Mouse (Mus musculus): ENCODE measurements at regions not wholly inside any gene's neighbourhood (a gene's known extent, or its start where the extent isn't known, plus 50 kb on each side); places are given as distances from the start of the nearest gene placed in this dataset.

DNA sequence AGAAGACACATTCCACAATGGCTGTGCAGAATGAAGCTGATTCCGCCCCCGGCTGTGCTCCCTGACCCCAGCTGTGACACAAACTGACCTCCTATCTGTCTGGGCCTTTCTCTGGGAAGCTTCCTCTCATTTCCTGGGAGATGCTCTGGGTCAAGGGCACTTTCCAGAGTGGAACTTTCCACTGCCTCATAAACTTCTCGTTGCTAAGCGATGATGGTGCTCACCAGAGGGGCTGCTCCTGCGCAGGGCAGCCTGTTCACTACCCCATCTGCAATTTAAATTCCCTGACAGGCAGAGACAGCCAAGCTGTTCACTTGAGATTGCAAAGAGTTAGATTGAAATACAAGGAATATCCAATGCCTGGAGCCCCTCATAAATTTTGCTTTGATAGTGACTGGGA is 116.7 kb upstream of the 1700012A03Rik start:
- no peak for ATAC-seq (ENCODE audit: low FRiP score)
- Histone ChIP-seq H3K4me2 (replicated peaks) (no peak overlapping the region), H3K27me3 (0 out of 2 replicates have a peak, but pooled peaks cover 3% of the 10 kb centered on the region), H3K27ac (no peak overlapping the region), H3K36me3 (no peaks in the 10 kb centered on the region), H3K9ac (no peak overlapping the region), H3K4me1 (peaks cover 14% of the 10 kb centered on the region), H3K4me3 (no peak overlapping the region), H3K9me3 (replicated peaks) (no peaks in the 10 kb centered on the region)
- WGBS: 36% methylated on average over 5 of the region's 5 CpGs

DNA sequence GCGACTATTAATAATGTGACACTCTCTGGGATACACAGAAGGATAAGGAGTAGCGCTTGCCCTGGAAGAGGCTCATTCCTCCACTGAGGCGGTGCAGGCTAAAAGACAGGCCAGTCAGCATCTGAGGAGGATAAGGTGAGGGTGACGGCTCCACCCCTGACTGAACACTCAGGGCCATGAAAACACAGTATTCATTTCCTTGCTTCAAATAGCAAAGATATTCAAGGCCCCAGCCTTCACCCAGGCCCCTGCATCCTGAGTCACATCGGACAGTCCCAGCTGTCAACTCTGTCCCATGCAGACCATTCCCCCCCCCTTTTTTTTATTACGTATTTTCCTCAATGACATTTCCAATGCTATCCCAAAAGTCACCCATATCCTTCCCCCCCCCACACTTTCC is 118.9 kb upstream of the 1700012A03Rik start:
- no peaks in the 10 kb centered on the region for H3K27me3 ChIP-seq
- no peak overlapping the region for H3K9ac ChIP-seq
- H3K36me3 ChIP-seq: no peaks in the 10 kb centered on the region
- no peak overlapping the region for H3K27ac ChIP-seq
- no peak for ATAC-seq (ENCODE audit: low FRiP score)
- H3K9me3 ChIP-seq (replicated peaks): no peaks in the 10 kb centered on the region
- H3K4me2 ChIP-seq (replicated peaks): no peak overlapping the region
- H3K4me1 ChIP-seq: peaks cover 13% of the 10 kb centered on the region
- 88% methylated on average over 6 of the region's 6 CpGs for whole genome bisulfite sequencing
- H3K4me3 ChIP-seq: no peak overlapping the region

DNA sequence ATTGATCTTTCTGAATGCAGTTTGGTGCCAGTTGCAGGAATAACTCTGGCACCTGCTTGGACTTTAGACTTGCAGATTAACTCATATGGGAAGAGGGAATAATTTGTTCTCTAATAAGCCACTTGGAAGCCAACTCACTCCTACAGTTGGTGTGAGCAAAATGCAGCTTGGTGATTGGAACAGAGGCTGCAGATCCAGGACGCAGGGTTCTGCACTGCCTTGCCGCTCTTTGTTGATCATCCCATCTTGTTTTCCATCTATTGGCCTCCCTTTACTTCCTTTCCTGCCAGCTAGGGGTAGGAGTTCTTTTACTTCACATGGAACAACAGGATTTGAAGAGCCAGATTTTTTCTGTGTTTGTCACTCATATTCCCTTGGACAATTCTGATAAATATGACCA is 120.9 kb upstream of the 1700012A03Rik start:
- no peak overlapping the region for H3K27ac ChIP-seq
- ATAC-seq (ENCODE audit: low FRiP score): no peak
- no peak overlapping the region for H3K4me2 ChIP-seq (replicated peaks)
- no peaks in the 10 kb centered on the region for H3K9me3 ChIP-seq (replicated peaks)
- H3K27me3 ChIP-seq: no peaks in the 10 kb centered on the region
- no peaks in the 10 kb centered on the region for H3K36me3 ChIP-seq
- H3K9ac ChIP-seq: no peak overlapping the region
- 89% methylated on average over 2 of the region's 2 CpGs for WGBS
- H3K4me1 ChIP-seq: peaks cover 13% of the 10 kb centered on the region
- H3K4me3 ChIP-seq: no peak overlapping the region

DNA sequence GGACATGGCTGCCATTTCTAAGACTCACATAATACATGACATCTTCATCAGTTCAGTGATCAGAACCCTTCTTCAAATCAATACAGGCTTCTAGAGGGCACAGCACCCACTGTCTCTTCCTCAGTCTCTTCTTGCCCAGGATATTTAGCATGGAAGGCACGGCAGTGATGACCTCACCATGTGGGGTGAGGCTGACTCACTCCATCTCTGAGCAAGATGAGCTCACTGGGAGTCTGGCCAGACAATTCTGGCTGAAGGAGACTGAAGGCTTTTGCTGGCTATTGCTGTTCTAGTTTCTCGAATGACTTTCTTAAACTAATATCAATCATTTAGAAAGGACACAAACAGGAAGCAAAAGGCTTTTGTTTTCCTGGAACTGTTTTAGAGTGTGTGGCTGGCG is 122.9 kb upstream of the 1700012A03Rik start:
- no peak overlapping the region for H3K4me2 ChIP-seq (replicated peaks)
- WGBS: 69% methylated on average over 3 of the region's 3 CpGs
- H3K9ac ChIP-seq: no peak overlapping the region
- H3K4me3 ChIP-seq: no peak overlapping the region
- H3K27ac ChIP-seq: no peak overlapping the region
- no peaks in the 10 kb centered on the region for H3K27me3 ChIP-seq
- no peaks in the 10 kb centered on the region for H3K9me3 ChIP-seq (replicated peaks)
- H3K4me1 ChIP-seq: peaks cover 5% of the 10 kb centered on the region; the same call in 1 of the 2 replicates
- no peaks in the 10 kb centered on the region for H3K36me3 ChIP-seq
- ATAC-seq (ENCODE audit: low FRiP score): no peak

DNA sequence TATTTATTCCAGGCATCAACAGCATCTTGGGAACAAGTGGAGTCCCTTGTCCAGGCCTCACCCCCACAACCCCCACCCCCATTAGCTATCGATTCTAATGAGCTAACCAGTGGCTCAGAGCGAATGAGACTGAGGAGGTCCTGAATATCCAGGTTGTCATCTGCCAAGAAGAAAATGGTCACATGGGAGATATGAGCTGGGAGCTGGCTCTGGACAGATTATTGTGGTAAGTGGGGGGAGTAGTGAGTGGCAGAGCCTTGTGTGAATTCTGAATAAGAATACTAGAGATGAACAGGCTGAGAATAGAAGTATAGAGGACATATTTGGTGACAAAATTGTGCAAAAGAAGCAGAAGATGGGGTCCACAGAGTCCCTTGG is 125.4 kb upstream of the 1700012A03Rik start:
- Histone ChIP-seq H3K4me1 (peaks cover 5% of the 10 kb centered on the region; the same call in 1 of the 2 replicates), H3K9me3 (replicated peaks) (no peaks in the 10 kb centered on the region), H3K27me3 (no peaks in the 10 kb centered on the region), H3K9ac (no peak overlapping the region), H3K4me2 (replicated peaks) (no peak overlapping the region), H3K27ac (no peak overlapping the region), H3K4me3 (no peak overlapping the region), H3K36me3 (no peaks in the 10 kb centered on the region)
- no peak for ATAC-seq (ENCODE audit: low FRiP score)
- WGBS: 62% methylated on average over 2 of the region's 2 CpGs

DNA sequence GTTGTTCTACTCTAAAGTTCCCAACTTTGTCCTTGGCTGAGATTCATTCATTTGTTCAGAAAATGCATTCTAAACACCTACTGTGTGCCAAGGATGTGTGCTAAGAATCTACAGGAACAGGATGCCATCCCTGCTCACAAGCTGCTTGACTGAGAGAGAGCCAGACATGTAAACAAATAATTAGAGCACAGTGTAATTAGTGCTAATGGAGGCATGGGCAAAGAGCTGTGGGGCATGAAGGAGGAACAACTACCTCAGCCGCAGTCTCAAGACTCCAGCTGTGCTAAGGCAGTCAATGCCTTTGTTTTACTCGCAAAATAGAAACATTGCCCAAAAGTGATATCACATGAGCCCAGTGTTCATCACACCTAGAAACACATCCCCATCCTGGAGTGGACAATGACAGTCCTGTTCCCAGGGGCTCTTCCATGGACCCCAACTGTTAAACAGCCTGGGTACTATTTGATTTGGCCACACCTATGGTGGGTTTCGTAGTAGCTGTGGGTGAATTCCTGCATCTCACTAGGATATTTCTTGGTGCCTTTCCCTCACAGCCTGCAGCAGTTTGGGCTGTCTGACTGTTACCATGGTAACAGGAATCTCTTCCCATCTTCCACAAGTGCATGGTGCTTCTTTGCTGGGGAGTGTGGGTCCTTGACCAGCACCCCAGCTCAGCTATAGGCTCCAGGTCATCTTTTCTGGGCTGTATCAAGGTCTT is 125.9 kb upstream of the 1700012A03Rik start:
- H3K4me3 ChIP-seq: no peak overlapping the region
- H3K4me1 ChIP-seq: peaks cover 5% of the 10 kb centered on the region; the same call in 1 of the 2 replicates
- H3K4me2 ChIP-seq (replicated peaks): no peak overlapping the region
- H3K27me3 ChIP-seq: no peaks in the 10 kb centered on the region
- H3K9me3 ChIP-seq (replicated peaks): no peaks in the 10 kb centered on the region
- H3K36me3 ChIP-seq: no peaks in the 10 kb centered on the region
- H3K9ac ChIP-seq: no peak overlapping the region
- no peak overlapping the region for H3K27ac ChIP-seq
- peak; percentile 19; the same call in 1 of the 2 replicates for ATAC-seq (ENCODE audit: low FRiP score)
- 61% methylated on average over 3 of the region's 3 CpGs for WGBS

DNA sequence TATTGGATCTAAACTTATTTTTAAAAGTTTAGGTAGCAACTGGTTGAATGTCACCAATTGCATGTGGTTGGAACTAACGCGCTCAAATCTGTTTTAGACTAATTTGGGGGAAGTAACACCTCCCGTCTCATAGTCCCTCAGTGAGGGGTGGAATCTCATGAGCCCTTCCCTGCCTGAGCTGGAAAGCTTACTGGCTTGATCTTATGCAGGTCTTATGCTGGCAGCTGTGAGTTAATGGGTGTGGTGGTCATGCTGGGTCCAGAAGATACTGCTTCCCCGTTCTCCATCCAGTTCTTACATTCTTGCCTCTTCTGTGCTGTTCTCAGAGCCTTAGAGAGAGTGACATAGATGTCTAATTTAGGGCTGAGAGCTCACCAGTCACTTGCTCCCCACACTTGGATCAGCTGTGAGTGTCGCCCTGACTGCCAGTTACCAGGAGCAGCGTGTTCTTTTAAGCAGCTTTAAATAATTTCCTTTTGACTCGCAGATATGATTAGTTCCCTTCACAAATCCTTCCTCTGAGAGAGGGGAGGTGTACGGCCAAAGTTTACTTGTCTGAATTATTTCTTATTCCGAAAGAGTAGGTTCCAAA is 128.4 kb upstream of the 1700012A03Rik start:
- H3K27ac ChIP-seq: no peak overlapping the region
- H3K9ac ChIP-seq: no peak overlapping the region
- no peaks in the 10 kb centered on the region for H3K9me3 ChIP-seq (replicated peaks)
- H3K27me3 ChIP-seq: no peaks in the 10 kb centered on the region
- H3K4me3 ChIP-seq: no peak overlapping the region
- no peak for ATAC-seq (ENCODE audit: low FRiP score)
- 90% methylated on average over 9 of the region's 9 CpGs for WGBS
- H3K4me1 ChIP-seq: peaks cover 5% of the 10 kb centered on the region; the same call in 1 of the 2 replicates
- no peak overlapping the region for H3K4me2 ChIP-seq (replicated peaks)
- H3K36me3 ChIP-seq: no peaks in the 10 kb centered on the region

DNA sequence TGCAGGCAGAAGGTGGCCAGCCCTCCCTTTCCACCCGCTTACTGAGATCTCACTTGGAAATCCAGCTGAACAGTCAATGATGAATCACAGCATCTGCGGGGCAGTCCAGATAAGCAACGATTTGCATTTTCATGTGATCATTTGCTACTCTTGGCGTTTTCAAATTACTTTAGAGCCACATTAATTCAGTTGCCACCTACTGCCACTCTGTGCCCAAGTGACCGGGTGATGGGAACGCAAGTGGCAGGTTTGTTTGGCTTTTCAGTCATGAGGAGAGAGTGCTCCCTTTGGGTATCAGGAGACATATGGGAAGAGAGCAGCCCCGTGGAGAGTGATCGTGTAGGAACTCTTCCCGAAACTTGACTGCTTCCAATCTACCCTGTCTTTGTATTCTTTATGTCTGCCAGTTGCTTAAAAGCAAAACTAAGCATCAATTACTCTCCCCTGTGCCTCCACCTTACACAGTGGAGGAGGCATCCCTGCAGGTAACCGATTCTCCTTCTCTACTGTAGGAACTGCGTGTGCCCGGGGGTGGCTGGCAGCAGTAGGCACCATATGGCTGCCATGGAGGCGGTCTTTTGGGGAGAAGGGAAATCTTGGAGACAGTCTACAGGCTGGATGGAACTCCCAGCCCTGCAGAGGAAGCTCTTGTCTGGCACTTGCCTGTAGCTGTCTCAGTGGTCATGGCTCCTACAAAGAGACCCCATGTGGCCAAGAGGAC is 132.5 kb upstream of the 1700012A03Rik start:
- Histone ChIP-seq H3K4me1 (no peaks in the 10 kb centered on the region), H3K4me2 (replicated peaks) (no peak overlapping the region), H3K36me3 (no peaks in the 10 kb centered on the region), H3K27ac (no peak overlapping the region), H3K9ac (no peak overlapping the region), H3K27me3 (no peaks in the 10 kb centered on the region), H3K4me3 (no peak overlapping the region), H3K9me3 (replicated peaks) (no peaks in the 10 kb centered on the region)
- WGBS: 84% methylated on average over 13 of the region's 13 CpGs
- no peak for ATAC-seq (ENCODE audit: low FRiP score)

DNA sequence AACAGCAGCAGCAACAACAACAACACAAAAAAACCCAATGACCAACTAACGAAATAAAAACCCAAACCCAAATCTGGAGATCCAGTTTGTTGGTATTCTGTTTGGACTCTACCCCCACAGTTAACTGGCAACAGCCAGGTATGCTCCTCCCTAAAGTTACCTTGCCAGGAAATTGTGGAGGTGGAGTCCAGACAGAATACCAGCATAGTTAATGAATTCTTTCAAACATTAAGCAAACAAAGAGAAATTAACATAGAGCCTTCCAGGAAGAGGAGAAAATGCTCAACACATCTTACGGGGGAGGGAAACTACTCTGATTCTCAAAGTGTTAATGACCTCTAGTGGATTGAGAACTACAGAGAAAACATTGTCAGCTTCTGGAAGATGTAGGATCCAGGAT is 148.3 kb upstream of the 1700012A03Rik start:
- peaks cover 10% of the 10 kb centered on the region; the same call in 1 of the 2 replicates for H3K27me3 ChIP-seq
- H3K9ac ChIP-seq: no peak overlapping the region
- H3K36me3 ChIP-seq: no peaks in the 10 kb centered on the region
- H3K27ac ChIP-seq: no peak overlapping the region
- H3K9me3 ChIP-seq (replicated peaks): no peaks in the 10 kb centered on the region
- no peak overlapping the region for H3K4me3 ChIP-seq
- WGBS: 77% methylated on average over 2 of the region's 2 CpGs
- no peaks in the 10 kb centered on the region for H3K4me1 ChIP-seq
- no peak for ATAC-seq (ENCODE audit: low FRiP score)
- no peak overlapping the region for H3K4me2 ChIP-seq (replicated peaks)

DNA sequence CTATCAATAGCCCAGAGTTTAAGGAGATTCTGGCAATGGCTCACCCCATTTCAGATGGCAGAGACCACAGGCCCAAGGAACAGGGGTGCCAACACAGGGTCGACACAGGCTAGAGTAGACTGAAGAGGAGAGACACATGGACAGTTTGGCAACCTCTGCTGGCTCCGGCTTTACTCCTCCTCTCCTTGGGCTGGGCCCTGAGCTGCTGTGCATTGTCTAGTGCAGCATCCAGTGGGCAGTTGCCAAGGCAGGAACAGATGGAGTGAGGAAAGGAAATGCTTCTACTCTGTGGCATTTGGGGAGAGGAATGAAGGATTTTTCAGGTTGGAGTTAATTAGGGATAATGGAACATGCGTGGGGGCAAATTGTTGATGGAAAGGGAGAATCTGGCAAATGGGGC is 151.0 kb upstream of the 1700012A03Rik start:
- no peak for ATAC-seq (ENCODE audit: low FRiP score)
- no peaks in the 10 kb centered on the region for H3K36me3 ChIP-seq
- no peak overlapping the region for H3K9ac ChIP-seq
- H3K9me3 ChIP-seq (replicated peaks): no peaks in the 10 kb centered on the region
- H3K4me2 ChIP-seq (replicated peaks): no peak overlapping the region
- H3K27ac ChIP-seq: no peak overlapping the region
- no peaks in the 10 kb centered on the region for H3K4me1 ChIP-seq
- 63% methylated on average over 3 of the region's 3 CpGs for WGBS
- no peak overlapping the region for H3K4me3 ChIP-seq
- H3K27me3 ChIP-seq: peaks cover 10% of the 10 kb centered on the region; the same call in 1 of the 2 replicates

DNA sequence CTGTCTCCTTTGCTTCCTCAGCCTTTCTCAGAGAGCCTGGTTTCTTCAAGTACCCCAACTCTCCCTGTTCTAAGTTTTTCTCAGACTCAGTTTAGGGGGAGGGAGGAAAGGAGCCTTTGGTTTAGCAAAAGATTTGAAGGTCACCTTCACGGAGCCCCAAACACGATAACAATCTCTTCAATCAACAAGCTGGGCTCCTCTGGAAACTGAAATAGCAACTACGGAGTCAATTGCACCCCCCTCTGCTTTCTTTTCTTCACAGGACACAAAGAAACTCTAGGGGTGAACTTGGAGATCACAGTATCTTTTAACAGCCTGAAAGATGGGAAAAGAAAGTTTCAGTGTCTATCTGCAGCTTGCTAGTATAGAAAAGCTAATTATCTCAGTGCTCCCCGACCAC is 151.4 kb upstream of the 1700012A03Rik start:
- Histone ChIP-seq H3K9me3 (replicated peaks) (no peaks in the 10 kb centered on the region), H3K9ac (no peak overlapping the region), H3K4me1 (no peaks in the 10 kb centered on the region), H3K27ac (no peak overlapping the region), H3K4me2 (replicated peaks) (no peak overlapping the region), H3K36me3 (no peaks in the 10 kb centered on the region), H3K4me3 (no peak overlapping the region), H3K27me3 (peaks cover 10% of the 10 kb centered on the region; the same call in 1 of the 2 replicates)
- WGBS: 21% methylated on average over 4 of the region's 4 CpGs
- no peak for ATAC-seq (ENCODE audit: low FRiP score)

DNA sequence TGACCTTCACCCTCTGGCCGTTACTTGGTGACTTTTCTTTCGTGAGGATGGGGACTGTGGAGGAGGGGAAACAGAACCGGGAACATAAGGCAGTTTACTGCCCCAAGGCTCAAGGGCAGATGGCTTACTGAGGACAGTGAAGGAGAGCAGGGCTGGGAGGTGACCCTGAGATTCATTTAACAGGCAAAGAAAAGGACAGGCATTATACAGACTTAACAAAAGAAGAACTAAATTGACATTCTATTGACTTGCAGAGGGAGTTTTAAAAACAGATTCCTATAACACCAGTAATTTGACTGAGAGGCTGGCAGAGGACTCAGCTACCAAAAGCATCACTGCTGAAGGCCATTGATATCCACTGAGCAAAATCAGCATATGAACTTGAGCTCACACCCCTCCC is 153.0 kb upstream of the 1700012A03Rik start:
- no peak for ATAC-seq (ENCODE audit: low FRiP score)
- H3K9me3 ChIP-seq (replicated peaks): no peaks in the 10 kb centered on the region
- 63% methylated on average over 3 of the region's 3 CpGs for WGBS

More for the DNA sequence above, 153.0 kb upstream of the 1700012A03Rik start:
- Histone ChIP-seq H3K4me3 (no peak overlapping the region), H3K36me3 (no peaks in the 10 kb centered on the region), H3K4me1 (no peaks in the 10 kb centered on the region), H3K4me2 (replicated peaks) (no peak overlapping the region), H3K27me3 (peaks cover 10% of the 10 kb centered on the region; the same call in 1 of the 2 replicates), H3K9ac (no peak overlapping the region), H3K27ac (no peak overlapping the region)
